Mouse (Mus musculus) C2C12 (cell line): ENCODE data around the gene Depdc1a. TPM values are rescaled to one million over a fixed set of nuclear protein-coding genes. Genes with fewer than 3 reads are reported as not detected.
"Not testable (repeated sequence)": the region's sequence is repeated elsewhere in the genome, so short reads cannot be mapped to it uniquely, and the experiment has no call there.

Source experiments
- H3K27me3 ChIP-seq: one replicate; pipeline ENCODE4 v1.6.1; 2011; ENCODE audit not compliant: control insufficient read depth, insufficient read depth, insufficient read length
- H3K36me3 ChIP-seq: one replicate; pipeline ENCODE4 v1.6.1; 2011; ENCODE audit not compliant: control insufficient read depth, insufficient read depth
- H3K4me3 ChIP-seq: one replicate; pipeline ENCODE4 v1.5.1; 2011; ENCODE audit warnings: mild to moderate bottlenecking, control low read depth; ENCODE audit not compliant: poor library complexity, insufficient read depth, severe bottlenecking
- H3K79me2 ChIP-seq: one replicate; pipeline ENCODE4 v1.6.1; 2011; ENCODE audit not compliant: control insufficient read depth, insufficient read depth
- H3K79me3 ChIP-seq: one replicate; pipeline ENCODE4 v1.6.1; 2011; ENCODE audit warnings: low read depth, control low read depth
- H3ac ChIP-seq: one replicate; pipeline ENCODE3; 2011; ENCODE audit warnings: low read depth; ENCODE audit not compliant: control insufficient read depth, insufficient read length
- CEBPB ChIP-seq: IDR thresholded peaks from one replicate; pipeline ENCODE4 v1.6.1; 2011; ENCODE audit warnings: low read depth, mild to moderate bottlenecking, control low read depth, moderate library complexity
- CTCF ChIP-seq: IDR thresholded peaks from one replicate; pipeline ENCODE4 v1.5.1; 2011; ENCODE audit not compliant: control insufficient read depth, insufficient read depth, insufficient read length
- FOSL1 ChIP-seq: IDR thresholded peaks from one replicate; pipeline ENCODE4 v1.8.0; 2011; ENCODE audit warnings: mild to moderate bottlenecking, low read length; ENCODE audit not compliant: poor library complexity, insufficient read depth, severe bottlenecking
- MAX ChIP-seq: IDR thresholded peaks from one replicate; pipeline ENCODE4 v1.6.1; 2011; ENCODE audit warnings: mild to moderate bottlenecking, control low read depth
- MYOD1 ChIP-seq: IDR thresholded peaks from one replicate; pipeline ENCODE4 v1.6.1; 2011; ENCODE audit warnings: low read depth; ENCODE audit not compliant: control insufficient read depth, insufficient read length
- MYOG ChIP-seq: IDR thresholded peaks from one replicate; pipeline ENCODE4 v1.6.1; 2011; ENCODE audit not compliant: control insufficient read depth, insufficient read length; ENCODE audit errors: extremely low read depth
- USF1 ChIP-seq: IDR thresholded peaks from one replicate; pipeline ENCODE4 v1.6.1; 2011; ENCODE audit warnings: low read depth, mild to moderate bottlenecking, control low read depth, moderate library complexity
- long read RNA-seq, 2 experiments: library from polyadenylated mRNA; unstranded; transcript quantifications; one replicate each; pipeline ENCODE4 v2.0.0; 2019 to 2020
- polyA plus RNA-seq: library from polyadenylated mRNA; unstranded; fragments of >200 nt; fragmentation: generic; extraction: Trizol; gene quantifications from one replicate; pipeline ENCODE4 v1.2.1, GENCODE M21; 2012; ENCODE audit warnings: missing spikeins

Gene Depdc1a
- 6.1 TPM for polyA plus RNA-seq
- long read RNA-seq, experiment 1, transcript Depdc1a-202 (11 exons, 1,971 nt) = major isoform, 22 of 29 reads
- long read RNA-seq, experiment 1, partial matches to known transcripts = 2 of 29 reads
- long read RNA-seq, experiment 1, other reads (novel, unspliced or antisense) = 4 of 29 reads
- long read RNA-seq, experiment 2, transcript Depdc1a-202 (11 exons, 1,971 nt) = major isoform, 161 of 196 reads
- long read RNA-seq, experiment 2, transcript Depdc1a-203 (12 exons, 3,323 nt) = minor isoform, 20 of 196 reads
- long read RNA-seq, experiment 2, partial matches to known transcripts = 5 of 196 reads
- long read RNA-seq, experiment 2, other reads (novel, unspliced or antisense) = 10 of 196 reads

DNA sequence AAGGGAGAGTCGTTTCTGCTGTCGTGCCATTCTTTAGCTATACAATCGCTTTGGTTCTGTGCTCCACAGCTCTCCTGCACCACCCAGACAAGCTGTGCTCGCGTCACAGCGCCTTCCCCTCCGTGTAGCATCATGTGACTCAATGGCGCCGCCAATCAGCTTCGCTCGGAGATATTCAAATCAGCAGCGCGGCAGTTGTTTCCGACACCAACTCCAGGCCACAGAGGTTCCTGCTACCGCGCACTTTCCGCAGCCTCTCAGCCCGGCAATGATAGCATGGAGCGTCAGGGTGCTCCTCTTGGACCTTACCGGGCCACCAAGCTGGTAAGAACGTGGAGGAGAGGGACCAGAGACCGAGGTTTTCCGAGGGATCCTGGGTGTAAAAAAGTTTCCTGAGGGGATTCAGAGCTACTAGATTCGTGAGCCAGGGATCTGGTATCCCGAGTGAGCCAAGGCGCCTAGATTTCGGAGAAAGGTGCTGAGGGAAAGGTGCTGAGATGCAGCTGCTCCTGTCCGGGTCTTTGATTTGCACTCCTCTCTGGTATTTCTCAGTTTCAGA is at the start of gene Depdc1a:
Gene Depdc1a (plus strand): TSS at position 191 of the 559 bp plus-strand sequence.
- Histone ChIP-seq H3K27me3 (no peaks in the 10 kb centered on the region), H3K79me2 (peaks cover 51% of the 10 kb centered on the region), H3ac (peak within 1 kb of the TSS; percentile 88), H3K4me3 (peak within 1 kb of the TSS; percentile 60), H3K79me3 (peaks cover 36% of the 10 kb centered on the region), H3K36me3 (peaks cover 19% of the 10 kb centered on the region)
- TF ChIP-seq MYOG = no peak
- peak; percentile 97 for TF ChIP-seq USF1
- no peak for TF ChIP-seq CTCF
- no peak for TF ChIP-seq CEBPB
- no peak for TF ChIP-seq FOSL1
- no peak for TF ChIP-seq MYOD1
- TF ChIP-seq MAX = no peak

DNA sequence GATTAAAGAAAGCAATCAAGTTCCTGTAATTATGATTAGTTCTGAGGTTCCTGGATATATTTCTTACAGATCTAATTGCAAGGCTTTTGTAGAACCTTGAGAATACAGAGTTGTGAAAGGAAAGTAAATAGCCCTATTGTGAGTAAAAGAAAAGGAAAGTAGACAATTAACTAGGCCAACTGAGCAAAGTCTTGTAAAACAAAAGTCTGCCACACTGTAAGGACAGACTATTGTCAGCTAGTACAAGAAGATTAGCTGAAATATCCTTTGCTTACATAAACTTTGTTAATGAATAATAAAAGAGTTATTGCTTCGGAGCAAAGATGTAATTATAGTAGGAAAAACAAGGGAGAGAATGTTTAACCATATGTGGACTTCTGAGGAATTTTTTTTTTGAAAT is 25.2 kb upstream of the Depdc1a start:
- no peaks in the 10 kb centered on the region for H3K36me3 ChIP-seq

DNA sequence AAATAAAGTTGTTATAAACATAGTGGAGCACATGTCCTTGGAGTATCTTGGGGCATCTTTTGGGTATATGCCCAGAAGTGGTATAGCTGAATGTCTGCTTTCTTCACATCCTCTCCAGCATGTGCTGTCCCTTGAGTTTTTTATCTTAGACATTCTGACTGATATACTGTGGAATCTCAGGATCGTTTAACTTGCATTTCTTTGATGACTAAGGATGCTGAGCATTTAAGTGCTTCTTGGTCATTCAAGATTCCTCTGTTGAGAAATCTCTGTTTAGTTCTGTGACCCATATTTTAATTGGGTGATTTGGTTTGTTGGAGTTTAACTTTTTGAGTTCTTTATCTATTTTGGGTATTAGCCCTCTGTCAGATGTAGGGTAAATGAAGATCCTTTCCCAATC is 19.8 kb upstream of the Depdc1a start:
- Histone ChIP-seq H3K79me3 (no peaks in the 10 kb centered on the region), H3ac (no peak overlapping the region), H3K79me2 (no peaks in the 10 kb centered on the region), H3K27me3 (no peaks in the 10 kb centered on the region), H3K36me3 (no peaks in the 10 kb centered on the region), H3K4me3 (no peak overlapping the region)
- TF ChIP-seq MAX (peak; percentile 17), USF1 (no peak), CEBPB (peak; percentile 78)

More for the DNA sequence above, 25.2 kb upstream of the Depdc1a start:
- Histone ChIP-seq H3ac (no peak overlapping the region), H3K4me3 (no peak overlapping the region), H3K27me3 (no peaks in the 10 kb centered on the region), H3K79me3 (no peaks in the 10 kb centered on the region), H3K79me2 (no peaks in the 10 kb centered on the region)
- TF ChIP-seq CEBPB (no peak), FOSL1 (no peak), MAX (no peak), CTCF (no peak), MYOD1 (no peak), MYOG (no peak), USF1 (no peak)

DNA sequence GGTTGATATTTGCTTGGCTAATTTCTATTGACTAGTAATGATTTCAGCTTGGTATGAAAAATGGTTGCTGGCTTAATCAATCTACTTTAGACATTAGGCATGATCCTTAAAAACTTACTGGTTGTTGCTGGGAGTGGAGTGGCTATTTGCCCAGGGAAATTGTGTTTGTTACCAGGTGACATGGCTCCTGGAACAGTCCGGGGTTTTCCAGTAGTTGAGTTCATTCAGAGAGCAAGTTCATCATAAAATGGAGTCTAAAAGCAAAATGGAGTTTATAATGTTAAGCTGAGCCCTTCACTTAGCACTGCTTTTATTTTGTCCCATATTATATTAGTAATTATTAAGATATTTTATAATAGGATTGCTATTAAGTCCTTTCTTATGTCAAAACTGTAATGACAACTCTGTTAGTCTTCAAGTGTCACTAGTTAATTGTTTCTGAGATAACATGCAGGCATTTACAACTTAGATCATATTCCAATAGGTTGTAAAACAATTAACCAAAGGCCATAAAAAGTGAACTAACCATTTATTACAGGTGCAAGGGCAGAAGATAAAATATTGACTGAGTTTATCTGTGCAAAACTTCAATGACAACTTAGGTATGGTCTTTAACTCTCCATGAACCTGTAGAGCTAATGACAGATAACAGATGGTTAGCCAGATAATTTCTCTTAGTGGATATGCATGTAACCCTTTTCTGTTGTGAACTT is 17.8 kb upstream of the Depdc1a start:
- Histone ChIP-seq H3K36me3 (no peaks in the 10 kb centered on the region), H3K4me3 (no peak overlapping the region), H3K79me2 (no peaks in the 10 kb centered on the region), H3K27me3 (no peaks in the 10 kb centered on the region), H3ac (no peak overlapping the region), H3K79me3 (no peaks in the 10 kb centered on the region)
- TF ChIP-seq CTCF (no peak), MYOG (no peak), MYOD1 (no peak), FOSL1 (no peak), MAX (no peak), CEBPB (no peak), USF1 (no peak)

DNA sequence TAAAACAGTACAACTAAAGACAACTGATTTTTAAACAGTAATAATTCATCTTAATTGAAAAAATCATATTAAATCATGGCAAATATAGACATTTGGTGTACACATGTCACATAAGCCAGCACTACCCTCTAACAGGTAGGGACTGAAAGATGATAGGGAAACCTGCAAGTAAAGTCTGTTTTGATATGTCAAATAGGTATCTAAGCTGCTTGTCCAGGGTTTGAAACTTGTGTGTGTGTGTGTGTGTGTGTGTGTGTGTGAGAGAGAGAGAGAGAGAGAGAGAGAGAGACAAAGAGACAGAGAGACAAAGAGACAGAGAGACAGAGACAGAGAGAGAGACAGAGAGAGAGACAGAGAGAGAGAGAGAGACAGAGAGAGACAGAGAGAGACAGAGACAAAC is 524 bp upstream of the Depdc1a start:
- peaks cover 13% of the 10 kb centered on the region for H3K36me3 ChIP-seq
- H3K27me3 ChIP-seq, H3ac ChIP-seq: not testable (repeated sequence)
- peak overlapping the region; percentile 60 for H3K4me3 ChIP-seq
- peaks cover 34% of the 10 kb centered on the region for H3K79me3 ChIP-seq
- H3K79me2 ChIP-seq = peaks cover 45% of the 10 kb centered on the region

DNA sequence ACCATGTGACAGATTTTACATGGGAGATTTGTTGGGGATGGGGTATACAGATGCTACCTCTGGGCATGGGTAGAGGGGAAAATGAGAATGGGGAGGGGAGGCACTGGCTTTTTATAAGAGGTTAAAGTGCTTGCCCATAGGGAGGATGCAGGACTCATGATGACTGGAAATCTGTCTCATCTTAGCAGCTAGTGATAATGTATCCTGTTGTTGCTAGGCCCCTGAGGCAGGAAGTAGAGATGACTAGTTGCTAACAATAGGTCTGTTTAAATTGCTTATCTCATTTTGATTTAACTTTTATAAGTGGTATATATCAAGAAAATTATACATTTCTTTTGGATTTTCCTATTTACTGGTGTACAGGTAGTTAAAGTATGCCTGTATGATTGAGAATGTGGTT is 13.7 kb downstream of the Depdc1a start:
- Histone ChIP-seq H3K27me3 (no peaks in the 10 kb centered on the region), H3ac (no peak overlapping the region), H3K79me3 (peaks cover 54% of the 10 kb centered on the region), H3K4me3 (no peak overlapping the region), H3K79me2 (peaks cover 70% of the 10 kb centered on the region), H3K36me3 (peaks cover 32% of the 10 kb centered on the region)
- no peak for TF ChIP-seq MYOG
- no peak for TF ChIP-seq CTCF
- TF ChIP-seq MAX = no peak
- no peak for TF ChIP-seq MYOD1
- TF ChIP-seq FOSL1 = no peak
